Mouse (Mus musculus): Measurements from ENCODE around the gene Ccdc120.

- no peak for TF ChIP-seq CTCF (IDR thresholded peaks at IDR 0.05; ENCODE audit: low read depth, low read length)
- TF ChIP-seq POLR2A (IDR thresholded peaks at IDR 0.05; ENCODE audit: borderline replicate concordance, low read depth, low read length) = no peak
These were observed 26.6 kb downstream of the Ccdc120 start for GRCm38 (mm10) chrX:7724135-7724534.

Data from bone marrow macrophage, adult 2 months (primary cell).